Mouse (Mus musculus): Measurements from ENCODE around the gene Lmnb2. TPM values are rescaled to one million over a fixed set of nuclear protein-coding genes. Genes with fewer than 3 reads are reported as not detected.

Lmnb2 gene
- polyA plus RNA-seq, 1 experiment from 2014 or later: 30.9 TPM

GRCm38 (mm10) chr10:80855749-80856073 lies 62.3 kb downstream of the Lmnb2 start:
- ATAC-seq (replicated peaks; ENCODE audit: low FRiP score) (no peak), DNase-seq (ENCODE audit: low spot score) (no peak)
- Histone ChIP-seq H3K27ac (ENCODE audit: low read depth, low read length) (no peak overlapping the region), H3K4me1 (replicated peaks; ENCODE audit: control insufficient read depth, insufficient read depth, low read length) (peaks cover 23% of the 10 kb centered on the region; the same call in 1 of the 2 replicates), H3K4me2 (ENCODE audit: low read depth, low read length, severe bottlenecking) (peak overlapping the region; percentile 99), H3K36me3 (ENCODE audit: control insufficient read depth, insufficient read depth, low read length) (no peaks in the 10 kb centered on the region), H3K27me3 (ENCODE audit: control insufficient read depth, insufficient read depth, low read length) (no peaks in the 10 kb centered on the region), H3K9me3 (ENCODE audit: control insufficient read depth, low read length) (no peaks in the 10 kb centered on the region), H3K4me3 (ENCODE audit: low read depth, low read length) (peak overlapping the region; percentile 91), H3K9ac (ENCODE audit: low read length) (peak overlapping the region; percentile 85)
- WGBS: 24% methylated on average over 11 of the region's 11 CpGs

DNA sequence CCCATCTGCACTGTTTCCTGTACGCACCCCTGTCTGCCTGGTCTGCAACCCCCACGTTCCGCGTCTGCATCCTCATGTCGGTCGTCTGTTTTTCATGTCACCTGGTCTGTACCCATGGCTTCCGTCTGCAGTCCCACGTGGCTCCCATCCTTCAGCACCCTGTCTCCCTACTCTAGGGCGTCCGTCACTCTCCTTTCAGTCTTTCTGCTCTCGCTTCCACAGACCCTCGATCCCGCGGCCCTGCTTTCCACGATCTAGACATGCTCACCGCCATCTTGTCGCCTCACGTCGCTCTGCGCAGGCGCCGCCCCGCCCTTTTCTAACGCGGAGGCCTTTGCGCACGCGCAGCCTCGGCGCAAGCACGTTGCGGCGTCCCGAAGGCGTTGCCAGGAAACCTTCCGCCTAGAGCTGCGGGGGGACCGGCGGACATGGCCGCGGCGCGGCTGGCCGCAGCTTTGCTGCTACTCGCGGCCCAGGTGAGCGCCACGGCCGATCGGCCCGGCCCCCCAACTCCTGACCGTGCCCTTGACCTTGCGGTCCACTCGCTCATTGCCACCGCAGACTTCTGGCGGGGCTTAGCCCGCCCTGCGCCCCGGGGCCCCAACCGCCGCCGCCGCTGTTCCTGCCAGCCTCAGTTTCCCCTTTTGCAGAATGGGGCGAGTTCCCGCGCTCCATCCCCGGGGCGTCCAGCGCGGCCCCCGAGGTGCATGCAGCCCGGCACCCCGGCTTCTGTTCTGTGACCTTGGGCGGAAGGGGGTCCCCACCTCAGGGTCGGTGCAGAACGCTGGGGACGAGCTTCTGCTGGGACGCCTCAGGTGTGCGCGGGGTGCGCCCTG lies 62.9 kb downstream of the Lmnb2 start, which contains the start of the genes Lsm7 and Sppl2b:
Gene Lsm7 (minus strand): TSS at position 297 of the 836 bp plus-strand sequence.
Gene Sppl2b (plus strand): TSS at position 363 of the 836 bp plus-strand sequence.
- no peak within 1 kb of the TSS for H3K27ac ChIP-seq (ENCODE audit: low read depth, low read length)
- H3K9ac ChIP-seq (ENCODE audit: low read length): peak within 1 kb of the TSS; percentile 85
- DNase-seq (ENCODE audit: low spot score): peak; percentile 98
- no peaks in the 10 kb centered on the region for H3K9me3 ChIP-seq (ENCODE audit: control insufficient read depth, low read length)
- H3K4me3 ChIP-seq (ENCODE audit: low read depth, low read length): peak within 1 kb of the TSS; percentile 91
- peak; percentile 86 for ATAC-seq (replicated peaks; ENCODE audit: low FRiP score)
- no peaks in the 10 kb centered on the region for H3K36me3 ChIP-seq (ENCODE audit: control insufficient read depth, insufficient read depth, low read length)
- peaks cover 23% of the 10 kb centered on the region; the same call in 1 of the 2 replicates for H3K4me1 ChIP-seq (replicated peaks; ENCODE audit: control insufficient read depth, insufficient read depth, low read length)
- H3K27me3 ChIP-seq (ENCODE audit: control insufficient read depth, insufficient read depth, low read length): no peaks in the 10 kb centered on the region
- WGBS: under 1% methylated on average over 81 of the region's 81 CpGs
- peak within 1 kb of the TSS; percentile 99 for H3K4me2 ChIP-seq (ENCODE audit: low read depth, low read length, severe bottlenecking)

Other genes with a start within 250 kb of the Lmnb2 start
- 85.1 and 87.0 TPM in 2 replicates for gene Mknk2, start 240.1 kb downstream of the Lmnb2 start, polyA plus RNA-seq (2014; fragmentation: Nextera tagmentation; extraction: Ambion mirVana)
- 57.9 and 61.1 TPM in 2 replicates for gene Mob3a, start 216.3 kb downstream of the Lmnb2 start, polyA plus RNA-seq (2014; fragmentation: Nextera tagmentation; extraction: Ambion mirVana)
- 4.8 and 7.2 TPM in 2 replicates for gene Izumo4, start 216.1 kb downstream of the Lmnb2 start, polyA plus RNA-seq (2014; fragmentation: Nextera tagmentation; extraction: Ambion mirVana)
- gene Ap3d1, start 176.0 kb downstream of the Lmnb2 start, polyA plus RNA-seq (2014; fragmentation: Nextera tagmentation; extraction: Ambion mirVana): 84.2 and 86.3 TPM in 2 replicates
- 34.5 and 34.9 TPM in 2 replicates for gene Dot1l, start 163.0 kb downstream of the Lmnb2 start, polyA plus RNA-seq (2014; fragmentation: Nextera tagmentation; extraction: Ambion mirVana)
- 116 and 119 TPM in 2 replicates for gene Sf3a2, start 120.0 kb downstream of the Lmnb2 start, polyA plus RNA-seq (2014; fragmentation: Nextera tagmentation; extraction: Ambion mirVana)
- gene Plekhj1, start 119.6 kb downstream of the Lmnb2 start, polyA plus RNA-seq (2014; fragmentation: Nextera tagmentation; extraction: Ambion mirVana): 160 and 163 TPM in 2 replicates
- 0.15 and 0.16 TPM in 2 replicates for gene Amh, start 113.0 kb downstream of the Lmnb2 start, polyA plus RNA-seq (2014; fragmentation: Nextera tagmentation; extraction: Ambion mirVana)
- gene Jsrp1, start 104.7 kb downstream of the Lmnb2 start, polyA plus RNA-seq (2014; fragmentation: Nextera tagmentation; extraction: Ambion mirVana): 0.47 and 0.59 TPM in 2 replicates
- 1,775 and 1,994 TPM in 2 replicates for gene Oaz1, start 91.6 kb downstream of the Lmnb2 start, polyA plus RNA-seq (2014; fragmentation: Nextera tagmentation; extraction: Ambion mirVana)
- 1.2 and 2.1 TPM in 2 replicates for gene Lingo3, start 74.2 kb downstream of the Lmnb2 start, polyA plus RNA-seq (2014; fragmentation: Nextera tagmentation; extraction: Ambion mirVana)
- gene Lsm7, start 63.0 kb downstream of the Lmnb2 start, polyA plus RNA-seq (2014; fragmentation: Nextera tagmentation; extraction: Ambion mirVana): 308 and 322 TPM in 2 replicates
- 37.0 and 39.8 TPM in 2 replicates for gene Sppl2b, start 63.0 kb downstream of the Lmnb2 start, polyA plus RNA-seq (2014; fragmentation: Nextera tagmentation; extraction: Ambion mirVana)
- gene Tmprss9, start 46.4 kb downstream of the Lmnb2 start, polyA plus RNA-seq (2014; fragmentation: Nextera tagmentation; extraction: Ambion mirVana): 0.08 and 0.12 TPM in 2 replicates
- 313 and 317 TPM in 2 replicates for gene Timm13, start 17.3 kb downstream of the Lmnb2 start, polyA plus RNA-seq (2014; fragmentation: Nextera tagmentation; extraction: Ambion mirVana)
- gene Gadd45b, start 11.8 kb upstream of the Lmnb2 start, polyA plus RNA-seq (2014; fragmentation: Nextera tagmentation; extraction: Ambion mirVana): 10.7 and 13.0 TPM in 2 replicates
- 8.0 and 9.2 TPM in 2 replicates for gene Gng7, start 96.7 kb upstream of the Lmnb2 start, polyA plus RNA-seq (2014; fragmentation: Nextera tagmentation; extraction: Ambion mirVana)
- gene Diras1, start 107.4 kb upstream of the Lmnb2 start, polyA plus RNA-seq (2014; fragmentation: Nextera tagmentation; extraction: Ambion mirVana): 1.5 and 2.2 TPM in 2 replicates
- gene Slc39a3, start 119.2 kb upstream of the Lmnb2 start, polyA plus RNA-seq (2014; fragmentation: Nextera tagmentation; extraction: Ambion mirVana): 19.4 and 21.6 TPM in 2 replicates
- gene Sgta, start 141.9 kb upstream of the Lmnb2 start, polyA plus RNA-seq (2014; fragmentation: Nextera tagmentation; extraction: Ambion mirVana): 259 and 265 TPM in 2 replicates
- 76.1 and 78.9 TPM in 2 replicates for gene Thop1, start 151.8 kb upstream of the Lmnb2 start, polyA plus RNA-seq (2014; fragmentation: Nextera tagmentation; extraction: Ambion mirVana)
- gene Creb3l3, start 180.6 kb upstream of the Lmnb2 start, polyA plus RNA-seq (2014; fragmentation: Nextera tagmentation; extraction: Ambion mirVana): 0.33 and 0.49 TPM in 2 replicates
- gene Map2k2, start 187.7 kb upstream of the Lmnb2 start, polyA plus RNA-seq (2014; fragmentation: Nextera tagmentation; extraction: Ambion mirVana): 212 and 232 TPM in 2 replicates
- gene Zbtb7a, start 217.0 kb upstream of the Lmnb2 start, polyA plus RNA-seq (2014; fragmentation: Nextera tagmentation; extraction: Ambion mirVana): 8.8 and 10.1 TPM in 2 replicates
- 54.0 and 65.0 TPM in 2 replicates for gene Pias4, start 249.7 kb upstream of the Lmnb2 start, polyA plus RNA-seq (2014; fragmentation: Nextera tagmentation; extraction: Ambion mirVana)